Mouse (Mus musculus) heart, postnatal 36 days (tissue): ENCODE results near the gene Thra. TPM values are rescaled to one million over a fixed set of nuclear protein-coding genes. Genes with fewer than 3 reads are reported as not detected.
"Not testable (repeated sequence)": the region's sequence is repeated elsewhere in the genome, so short reads cannot be mapped to it uniquely, and the experiment has no call there.

Experiments
- DNase-seq, 2 experiments: peaks; one replicate each; pipeline ENCODE4 v3.0.0; 2021 to 2022
- intact Hi-C: fragments of 180-260 bp; cut with DNase I; formaldehyde crosslinking; loops from one replicate; pipeline ENCODE4 v1.15.1; 2025
- total RNA-seq, 2 experiments: library from RNA; stranded (reverse); gene quantifications; 2 replicates each; pipeline ENCODE4 v1.2.3; 2021

The Thra gene
- total RNA-seq: 100 to 1,000 TPM; 100 to 111 TPM

DNA sequence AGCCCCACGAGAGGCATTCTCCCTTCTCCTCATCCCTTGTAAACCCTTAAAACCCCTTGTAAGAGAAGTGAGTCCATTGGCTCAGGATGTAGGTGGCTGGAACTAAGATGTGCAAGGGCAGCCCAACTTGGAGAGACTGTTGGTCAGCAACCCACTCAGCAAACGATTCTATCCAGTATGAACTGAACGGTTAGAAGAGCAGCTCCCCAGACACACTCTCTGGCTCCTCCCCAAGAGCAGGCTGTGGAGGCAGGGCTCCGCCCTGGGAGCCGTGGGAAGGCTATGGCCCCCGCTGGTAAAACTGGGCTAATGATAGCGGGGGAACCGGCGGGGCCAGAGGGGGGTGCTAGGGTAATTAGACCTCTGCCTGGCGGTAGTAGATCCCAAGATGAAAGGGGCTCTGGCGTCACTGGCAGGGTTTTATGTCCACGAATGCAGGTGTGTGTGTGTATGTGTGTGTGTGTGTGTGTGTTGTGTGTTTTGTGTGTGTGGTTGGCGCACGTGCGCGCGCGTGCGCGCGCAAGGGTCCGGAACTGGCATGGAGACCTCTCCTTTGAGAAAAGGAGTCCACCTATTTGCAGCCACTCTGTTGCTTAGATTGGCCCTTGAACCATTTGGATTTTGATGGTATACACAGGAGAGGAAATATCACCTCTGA is at the start of gene Thra:
Gene Thra (plus strand): TSS at position 246 of the 658 bp plus-strand sequence.
- intact Hi-C loops: loop anchor here (1.0 to 2.0 kb wide), 2 partner anchors 18 to 47 kb away; no protein-coding TSS in a partner anchor
- peak; percentile 73 to 84 for DNase-seq

GRCm38 (mm10) chr11:98693201-98693600 is 47.2 kb upstream of the Thra start:
- no peak for DNase-seq
- intact Hi-C loops: no loop called here

GRCm38 (mm10) chr11:98693746-98694145 is 46.7 kb upstream of the Thra start:
- intact Hi-C loops: no loop called here
- no peak for DNase-seq

DNA sequence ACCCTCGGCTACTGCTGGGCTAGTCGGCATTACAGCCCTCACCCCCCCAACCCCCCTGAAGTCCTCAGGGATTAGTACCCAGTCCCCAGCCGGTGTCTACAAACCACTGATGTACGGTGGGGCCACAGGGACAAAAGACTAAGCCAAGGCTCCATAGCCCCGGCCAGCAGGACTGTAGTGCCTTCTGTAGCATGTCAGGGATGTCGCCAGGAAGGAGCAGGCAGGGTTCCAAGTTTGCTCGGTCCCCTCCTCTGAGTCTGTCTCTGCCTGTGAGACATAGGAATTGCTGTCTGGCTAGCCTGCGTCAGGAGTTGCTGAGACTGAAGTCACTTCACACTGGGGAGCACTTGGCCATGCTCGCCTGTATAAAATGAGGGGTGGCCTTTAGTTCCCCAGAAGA is 46.1 kb upstream of the Thra start:
- DNase-seq: no peak
- intact Hi-C loops: no loop called here

DNA sequence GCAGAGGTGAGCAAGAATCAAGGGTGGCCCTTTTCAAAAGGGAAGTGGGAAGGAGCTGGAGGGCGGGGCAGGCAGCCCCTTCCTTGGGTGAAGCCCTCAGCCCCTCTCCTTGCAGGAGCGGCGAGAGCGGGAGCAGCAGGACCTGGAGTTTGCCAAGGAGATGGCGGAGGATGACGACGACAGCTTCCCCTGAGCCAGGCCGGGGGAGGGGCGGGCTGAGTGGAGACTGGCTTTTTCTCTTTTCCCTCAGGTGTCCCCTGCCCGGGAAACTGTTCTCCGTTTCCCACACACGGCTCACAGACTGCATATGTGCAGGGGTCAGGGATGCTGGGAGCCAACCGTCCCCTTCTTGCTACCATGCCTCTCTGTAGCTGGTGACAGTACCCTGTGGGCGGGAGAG is 45.0 kb upstream of the Thra start:
- intact Hi-C loops: no loop called here
- DNase-seq: no peak

DNA sequence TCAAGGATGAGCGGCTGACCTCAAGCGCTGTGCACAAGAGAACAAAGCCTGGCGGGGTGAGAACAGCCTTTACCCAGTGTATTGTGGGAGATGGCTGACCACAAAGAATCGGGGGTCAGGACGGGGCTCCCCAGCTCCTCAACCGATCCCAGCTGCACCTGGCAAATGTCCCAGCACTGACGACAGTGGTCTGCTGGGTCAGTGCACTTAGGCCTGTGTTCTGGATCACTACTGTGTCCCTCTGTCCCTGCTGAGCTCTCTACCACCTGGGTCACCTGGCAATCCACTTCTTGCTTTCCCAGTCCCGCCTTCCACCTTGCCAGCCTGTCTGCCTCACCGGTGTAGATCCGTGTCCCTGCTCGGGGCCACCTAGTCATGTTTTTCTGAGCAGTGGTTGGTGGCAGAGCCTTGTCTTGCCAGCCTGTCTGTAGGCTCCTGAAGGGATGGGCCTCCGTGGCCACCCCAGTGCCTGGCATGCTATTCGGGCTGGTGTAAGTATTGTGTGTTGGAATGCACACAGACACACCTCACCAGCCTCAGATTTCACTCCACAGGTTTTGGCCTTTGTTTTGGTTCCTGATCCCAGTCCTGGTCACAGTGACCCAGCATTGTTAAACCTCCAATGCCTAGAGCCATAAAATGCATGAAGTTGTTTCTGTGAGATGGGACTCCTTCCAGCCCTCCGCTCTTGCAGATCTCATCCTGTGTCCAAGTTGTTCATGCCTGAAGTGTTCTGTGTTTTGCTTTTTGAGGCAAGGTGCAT is 43.8 kb upstream of the Thra start:
- DNase-seq: no peak
- intact Hi-C loops: no loop called here

- DNase-seq: no peak
- intact Hi-C loops: no loop called here
Observed at GRCm38 (mm10) chr11:98697225-98697624, 43.2 kb upstream of the Thra start.

DNA sequence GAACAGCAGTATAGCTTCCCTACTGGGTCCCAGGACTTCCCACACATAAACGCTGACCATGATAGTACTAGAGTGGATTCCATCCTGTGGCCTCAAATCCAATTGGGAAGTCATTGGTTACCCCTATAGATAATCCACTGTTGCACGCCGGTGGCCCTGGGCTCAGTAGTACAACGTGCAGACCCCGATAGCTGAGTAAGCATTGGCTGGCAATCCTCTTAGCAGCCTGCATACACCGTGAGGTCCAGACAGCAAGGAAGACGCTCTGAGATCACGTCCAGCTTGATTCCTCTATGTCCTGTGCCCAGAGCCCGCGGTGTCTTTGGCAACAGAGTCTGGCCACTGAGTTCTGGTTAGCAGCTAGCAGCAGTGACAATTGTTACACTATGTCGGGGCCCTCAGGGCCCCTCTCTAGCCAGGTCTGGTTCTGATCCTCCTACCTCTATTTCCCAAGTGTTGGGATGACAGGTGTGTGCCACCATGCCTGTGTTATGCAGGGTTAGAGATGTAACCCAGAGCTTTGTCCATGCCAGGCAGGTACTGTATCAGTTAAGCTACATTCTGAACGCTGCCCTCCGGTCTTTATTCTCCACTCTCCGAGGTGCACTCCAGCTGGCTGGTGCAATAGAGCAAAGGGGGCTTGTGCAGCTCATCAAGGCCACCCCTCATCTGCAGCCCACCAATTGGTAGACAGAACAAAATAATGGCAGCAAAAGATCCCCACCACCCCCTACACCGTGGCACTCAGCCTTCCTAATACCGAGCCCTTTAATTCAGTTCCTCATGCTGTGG is 41.4 kb upstream of the Thra start:
- DNase-seq: no peak
- intact Hi-C loops: loop anchor here (1.0 kb wide), 1 partner anchor 131 kb away; no protein-coding TSS in a partner anchor

DNA sequence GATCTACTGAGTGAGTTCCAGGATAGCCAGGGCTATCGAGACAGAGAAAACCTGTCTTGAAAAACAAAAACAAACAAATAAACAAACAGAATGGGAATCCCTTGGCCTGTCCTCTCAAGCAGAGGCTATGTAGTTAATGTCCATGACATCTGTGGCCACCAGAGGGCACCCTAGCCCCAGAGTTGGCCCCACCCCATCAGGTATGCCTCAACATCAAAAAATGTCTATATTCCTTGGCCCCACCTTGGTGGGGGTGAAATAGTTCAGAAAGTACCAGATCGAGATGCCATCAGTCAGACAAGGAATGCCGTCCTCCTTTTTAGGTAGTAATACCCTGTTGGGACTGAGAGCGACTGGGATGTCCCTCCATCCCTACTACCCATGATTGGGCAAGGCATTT is 40.5 kb upstream of the Thra start:
- peak; percentile 83 to 89 for DNase-seq
- intact Hi-C loops: loop anchor here (1.0 to 2.0 kb wide), 3 partner anchors 10 to 209 kb away; no protein-coding TSS in a partner anchor

- no peak for DNase-seq
- intact Hi-C loops: loop anchor here (2.0 kb wide), 1 partner anchor 208 kb away; no protein-coding TSS in a partner anchor
Observed at GRCm38 (mm10) chr11:98701213-98701670, 39.2 kb upstream of the Thra start, which contains the start of gene Csf3. Csf3 (plus strand) TSS chr11:98701263.

- no peak for DNase-seq
- intact Hi-C loops: no loop called here
Observed at GRCm38 (mm10) chr11:98702323-98702722, 38.1 kb upstream of the Thra start.

GRCm38 (mm10) chr11:98705021-98705420 is 35.4 kb upstream of the Thra start:
- no peak for DNase-seq
- intact Hi-C loops: no loop called here

DNA sequence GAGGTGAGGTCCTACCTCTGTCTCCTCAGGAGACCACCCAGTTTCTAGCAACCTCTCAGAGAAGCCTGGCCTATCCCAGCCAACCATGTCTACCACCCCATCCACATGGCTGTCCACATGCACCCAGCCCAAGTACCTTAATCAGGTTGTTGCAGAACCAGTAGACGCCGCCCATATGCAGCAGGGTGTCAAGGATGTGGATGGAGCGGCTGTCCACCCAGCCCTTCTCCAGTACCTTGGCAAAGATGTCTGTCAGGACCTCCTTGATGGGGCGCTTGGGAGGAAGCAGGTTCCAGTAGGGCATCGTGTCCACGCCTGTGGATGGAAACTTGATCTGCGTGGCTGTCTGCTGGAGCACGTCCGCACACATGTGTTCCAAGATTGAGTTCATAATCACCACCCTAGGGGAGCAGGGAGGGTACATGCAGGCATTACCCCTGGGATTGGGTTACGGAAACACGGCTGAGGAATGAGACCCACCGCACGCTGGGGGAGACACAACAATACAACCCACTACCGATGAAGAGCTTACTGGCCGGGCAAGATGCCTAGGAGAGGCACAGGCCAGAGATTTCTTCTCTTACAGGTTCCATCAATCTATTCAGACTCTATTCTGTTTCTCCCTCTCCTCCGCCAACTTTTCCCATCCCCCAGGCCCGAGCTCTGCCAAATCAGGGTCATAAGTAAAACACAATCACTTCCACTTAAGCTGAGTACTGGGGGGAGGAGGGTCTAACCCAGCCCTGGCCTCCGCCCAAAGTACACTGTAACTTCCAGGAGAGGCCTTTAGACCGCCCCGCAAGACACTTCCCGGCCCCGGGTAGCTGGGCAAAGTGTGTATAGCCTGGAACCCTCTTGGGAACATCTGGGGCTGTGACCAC is 32.8 kb upstream of the Thra start:
- peak; percentile 46 to 52 for DNase-seq
- intact Hi-C loops: no loop called here

- intact Hi-C loops: no loop called here
- DNase-seq: peak; percentile 37 to 58
Observed at GRCm38 (mm10) chr11:98708282-98708956, 32.0 kb upstream of the Thra start.

DNA sequence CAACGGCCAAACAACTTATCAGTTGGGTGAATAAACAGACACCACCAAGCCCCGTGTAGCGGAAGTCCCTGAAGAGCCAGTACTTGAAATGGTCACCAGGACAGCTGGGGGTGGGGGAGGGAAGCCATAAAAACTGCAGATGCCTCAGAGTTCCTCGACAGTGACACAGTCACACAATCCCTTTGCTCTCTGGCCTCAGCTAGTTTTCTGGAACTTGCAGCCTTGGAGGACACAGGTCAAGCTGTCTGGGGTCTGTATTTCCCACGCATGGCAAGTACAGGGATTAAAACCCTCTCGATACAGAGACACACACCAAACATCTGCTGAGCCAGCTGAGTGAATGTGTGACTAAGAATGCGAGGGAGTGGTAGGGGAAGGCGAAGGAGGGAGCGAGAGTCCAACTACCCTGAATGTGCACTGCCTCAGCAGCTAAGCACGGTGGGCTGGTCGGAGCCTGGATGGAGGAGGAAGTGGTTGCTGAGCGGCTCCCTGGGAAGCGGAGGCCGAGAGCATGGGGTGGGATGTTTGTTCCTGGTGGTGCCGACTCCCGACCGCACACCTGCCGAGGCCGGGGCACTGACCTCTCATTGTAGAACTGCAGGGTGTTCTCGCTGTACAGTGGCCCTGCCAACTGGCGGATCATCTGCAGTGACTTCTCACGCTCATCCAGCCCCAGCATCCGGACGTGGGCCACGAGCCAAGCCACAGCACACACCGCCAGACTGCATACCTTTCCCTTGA is 31.3 kb upstream of the Thra start:
- DNase-seq: peak; percentile 50 to 58

DNA sequence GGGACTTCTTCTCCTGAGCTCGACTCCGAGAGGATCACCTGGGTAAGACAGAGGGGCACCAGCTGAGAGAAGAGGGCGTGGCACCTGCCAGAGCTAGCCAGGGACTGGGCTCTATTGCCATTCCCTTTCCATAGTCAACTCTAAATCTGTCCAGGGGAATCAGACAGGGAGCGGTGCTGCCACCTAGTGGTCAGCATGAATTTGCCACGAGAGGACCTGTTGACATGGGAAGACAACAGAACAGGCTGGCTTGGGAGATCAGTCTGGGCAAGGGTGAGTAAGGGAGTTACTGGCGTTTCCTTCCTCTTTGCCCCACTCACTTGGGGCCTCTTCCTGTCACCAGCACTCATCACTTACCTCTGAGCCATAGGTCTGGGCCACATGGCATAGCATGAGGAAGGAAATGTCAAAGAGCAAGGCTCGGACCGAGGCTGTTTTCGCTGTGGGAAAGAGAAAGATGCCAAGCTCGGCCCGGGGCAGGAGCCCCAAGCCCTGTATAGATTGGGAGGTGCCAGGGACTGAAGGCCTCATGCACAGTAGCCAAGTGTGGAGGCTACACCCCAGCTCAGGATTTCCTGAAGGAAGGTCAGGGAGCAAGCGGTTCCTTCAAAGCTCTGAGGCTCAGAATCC is 29.9 kb upstream of the Thra start:
- DNase-seq: peak; percentile 89 to 93
- intact Hi-C loops: loop anchor here (1.0 to 2.0 kb wide), 2 partner anchors 10 to 76 kb away; no protein-coding TSS in a partner anchor

More for the DNA sequence above, 31.3 kb upstream of the Thra start:
- intact Hi-C loops: no loop called here

- no peak for DNase-seq
- intact Hi-C loops: loop anchor here (2.0 kb wide), 1 partner anchor 76 kb away; no protein-coding TSS in a partner anchor
Observed at GRCm38 (mm10) chr11:98711046-98711434, 29.4 kb upstream of the Thra start.

GRCm38 (mm10) chr11:98712009-98712408 is 28.4 kb upstream of the Thra start:
- DNase-seq, intact Hi-C loops: not testable (repeated sequence)
